Mouse (Mus musculus) cerebellum, adult 11-12 months (tissue): ENCODE results near the gene Ing1.
A peak's percentile ranks its signal among the peaks of the same experiment; 100 is the strongest.

Source experiments
- DNase-seq: peaks from one replicate; pipeline ENCODE4 v3.0.0; 2022

Gene Ing1

GRCm38 (mm10) chr8:11592296-11592695, 36.9 kb downstream of the Ing1 start:
- no peak for DNase-seq

- no peak for DNase-seq
Observed at GRCm38 (mm10) chr8:11593222-11593884, 38.0 kb downstream of the Ing1 start.

GRCm38 (mm10) chr8:11600301-11600951, 45.1 kb downstream of the Ing1 start:
- DNase-seq, result no peak

GRCm38 (mm10) chr8:11602006-11602680, 46.8 kb downstream of the Ing1 start:
- peak; percentile 35 for DNase-seq

GRCm38 (mm10) chr8:11608848-11609247, 53.5 kb downstream of the Ing1 start:
- DNase-seq, result no peak
